8 mouse cellular contexts compared by ENCODE assay signal in genomic region chr7:44853596-44854355, GRCm38 (mm10). TPM values are rescaled to one million over a fixed set of nuclear protein-coding genes. Genes with fewer than 3 reads are reported as not detected.
A peak's percentile ranks its signal among the peaks of the same experiment; 100 is the strongest.
DNase-seq lines count a peak whose midpoint lies in the region; ATAC-seq and TF ChIP-seq lines count a peak whose summit lies in the region.

No protein-coding gene starts in this region.

- no peak for ATAC-seq in limb, embryonic 11.5 days (ENCODE audit: insufficient number of reproducible peaks, low FRiP score, low TSS enrichment, low read depth)
- no peak for ATAC-seq in stomach, embryonic 15.5 days (ENCODE audit: insufficient read depth, low FRiP score, low read depth)

- WGBS in spleen, adult 2 months = 37% methylated on average over 26 of the region's 26 CpGs
- WGBS in limb, embryonic 11.5 days = 34% methylated on average over 26 of the region's 26 CpGs
- 27% methylated on average over 26 of the region's 26 CpGs for WGBS in stomach, embryonic 15.5 days

- H3K4me1 ChIP-seq in spleen, adult 2 months (ENCODE audit: control insufficient read depth, insufficient read depth, insufficient read length) = peaks cover 23% of the 10 kb centered on the region; the same call in 1 of the 2 replicates
- H3K4me1 ChIP-seq in limb, embryonic 11.5 days (ENCODE audit: control insufficient read depth, insufficient read depth, low read length) = peaks cover 21% of the 10 kb centered on the region
- H3K4me1 ChIP-seq in stomach, embryonic 15.5 days = peaks cover 63% of the 10 kb centered on the region

- H3K4me3 ChIP-seq in spleen, adult 2 months (ENCODE audit: extremely low read depth, insufficient read depth, insufficient read length) = peak overlapping the region; percentile 92
- peak overlapping the region; percentile 39 for H3K4me3 ChIP-seq in limb, embryonic 11.5 days (ENCODE audit: low read depth, low read length)
- H3K4me3 ChIP-seq in stomach, embryonic 15.5 days (replicated peaks) = peak overlapping the region; percentile 57

- TF ChIP-seq POLR2A in spleen, adult 2 months (IDR thresholded peaks at IDR 0.05; ENCODE audit: low read depth, low read length) = no peak

- peak overlapping the region; percentile 56 for H3K9ac ChIP-seq in limb, embryonic 11.5 days (ENCODE audit: low read length)
- peak overlapping the region; percentile 56 for H3K9ac ChIP-seq in stomach, embryonic 15.5 days

- H3K27ac ChIP-seq in spleen, adult 2 months (ENCODE audit: insufficient read depth, low read length) = peak overlapping the region; percentile 96
- H3K27ac ChIP-seq in limb, embryonic 11.5 days (replicated peaks; ENCODE audit: low read depth, low read length) = peak overlapping the region; percentile 48
- peak overlapping the region; percentile 99 for H3K27ac ChIP-seq in stomach, embryonic 15.5 days

- no peaks in the 10 kb centered on the region for H3K9me3 ChIP-seq in limb, embryonic 11.5 days (ENCODE audit: control insufficient read depth, low read length)
- H3K9me3 ChIP-seq in stomach, embryonic 15.5 days = no peaks in the 10 kb centered on the region

- peak; percentile 75 for DNase-seq in cerebellum, adult 11-12 months
- no peak for DNase-seq in cerebellum, postnatal 36 days
- no peak for DNase-seq in spleen, adult 2 months (ENCODE audit: low read depth in 1 of 2, low spot score in 2 of 2)
- DNase-seq in spleen, postnatal 14 days (ENCODE audit: low spot score in 2 of 2) = no peak
- no peak for DNase-seq in limb, embryonic 11.5 days (ENCODE audit: low spot score)
- no peak for DNase-seq in ovary, adult 18-20 months (ENCODE audit: low spot score)
- no peak for DNase-seq in right cerebral cortex, adult 18-20 months

- H3K4me2 ChIP-seq in limb, embryonic 11.5 days (ENCODE audit: low read depth, severe bottlenecking) = peak overlapping the region; percentile 70
- peak overlapping the region; percentile 88 for H3K4me2 ChIP-seq in stomach, embryonic 15.5 days

- no peaks in the 10 kb centered on the region for H3K27me3 ChIP-seq in spleen, adult 2 months (ENCODE audit: control insufficient read depth, insufficient read depth, low read length)
- no peaks in the 10 kb centered on the region for H3K27me3 ChIP-seq in limb, embryonic 11.5 days (ENCODE audit: control insufficient read depth, insufficient read depth, low read length)
- H3K27me3 ChIP-seq in stomach, embryonic 15.5 days (replicated peaks) = no peaks in the 10 kb centered on the region

- no peak for TF ChIP-seq CTCF in spleen, adult 2 months (IDR thresholded peaks at IDR 0.05; ENCODE audit: extremely low read depth, insufficient read depth, insufficient read length, insufficient replicate concordance)

- no peaks in the 10 kb centered on the region for H3K36me3 ChIP-seq in spleen, adult 2 months (ENCODE audit: control insufficient read depth, insufficient read depth, low read length)
- peaks cover 5% of the 10 kb centered on the region; the same call in 1 of the 2 replicates for H3K36me3 ChIP-seq in limb, embryonic 11.5 days (ENCODE audit: control insufficient read depth, insufficient read depth, low read length)
- peaks cover 7% of the 10 kb centered on the region; the same call in 1 of the 2 replicates for H3K36me3 ChIP-seq in stomach, embryonic 15.5 days

RNA-seq across cellular contexts. Expression of gene Pnkp, which starts 3.2 kb away (rescaled TPM):
- 67.3 and 84.9 TPM in 2 replicates for polyA plus RNA-seq in spleen, adult 2 months (2012; rRNA removed)
- polyA plus RNA-seq in limb, embryonic 11.5 days (2014; fragmentation: Nextera tagmentation; extraction: Ambion mirVana) = 31.0 and 31.2 TPM in 2 replicates
- 25.5 and 32.7 TPM in 2 replicates for polyA plus RNA-seq in stomach, embryonic 15.5 days (2015; fragmentation: Nextera tagmentation; extraction: Ambion mirVana)

RNA-seq across cellular contexts. Expression of gene Tbc1d17, which starts 4.9 kb away (rescaled TPM):
- polyA plus RNA-seq in spleen, adult 2 months (2012; rRNA removed) = 68.4 and 91.7 TPM in 2 replicates
- polyA plus RNA-seq in limb, embryonic 11.5 days (2014; fragmentation: Nextera tagmentation; extraction: Ambion mirVana) = 60.9 and 69.0 TPM in 2 replicates
- 64.5 and 72.0 TPM in 2 replicates for polyA plus RNA-seq in stomach, embryonic 15.5 days (2015; fragmentation: Nextera tagmentation; extraction: Ambion mirVana)

RNA-seq across cellular contexts. Expression of gene Akt1s1, which starts 5.0 kb away (rescaled TPM):
- 67.8 and 105 TPM in 2 replicates for polyA plus RNA-seq in spleen, adult 2 months (2012; rRNA removed)
- polyA plus RNA-seq in limb, embryonic 11.5 days (2014; fragmentation: Nextera tagmentation; extraction: Ambion mirVana) = 38.6 and 63.4 TPM in 2 replicates
- polyA plus RNA-seq in stomach, embryonic 15.5 days (2015; fragmentation: Nextera tagmentation; extraction: Ambion mirVana) = 110 and 112 TPM in 2 replicates

RNA-seq across cellular contexts. Expression of gene Ptov1, which starts 15.8 kb away (rescaled TPM):
- polyA plus RNA-seq in spleen, adult 2 months (2012; rRNA removed) = 66.2 and 77.3 TPM in 2 replicates
- polyA plus RNA-seq in limb, embryonic 11.5 days (2014; fragmentation: Nextera tagmentation; extraction: Ambion mirVana) = 410 and 427 TPM in 2 replicates
- polyA plus RNA-seq in stomach, embryonic 15.5 days (2015; fragmentation: Nextera tagmentation; extraction: Ambion mirVana) = 291 and 320 TPM in 2 replicates

RNA-seq across cellular contexts. Expression of gene Atf5, which starts 37.3 kb away (rescaled TPM):
- 49.6 and 66.2 TPM in 2 replicates for polyA plus RNA-seq in spleen, adult 2 months (2012; rRNA removed)
- polyA plus RNA-seq in limb, embryonic 11.5 days (2014; fragmentation: Nextera tagmentation; extraction: Ambion mirVana) = 2.1 and 2.3 TPM in 2 replicates
- polyA plus RNA-seq in stomach, embryonic 15.5 days (2015; fragmentation: Nextera tagmentation; extraction: Ambion mirVana) = 5.3 and 6.4 TPM in 2 replicates

Comparison
In these comparisons a context has a peak if more than half of its experiments do, and no peak if none do; other contexts are left out.
1. H3K27ac ChIP-seq: peak in every context shown above with its lines; median percentile 99 in stomach, embryonic 15.5 days; 96 in spleen, adult 2 months; 48 in limb, embryonic 11.5 days.
2. H3K4me3 ChIP-seq: peak in every context shown above with its lines; median percentile 92 in spleen, adult 2 months; 57 in stomach, embryonic 15.5 days; 39 in limb, embryonic 11.5 days.